Mouse (Mus musculus): ENCODE measurements around the gene Prkch.

- TF ChIP-seq CTCF (conservative IDR thresholded peaks at IDR 0.05; ENCODE audit: low read length) (no peak), POU5F1 (IDR thresholded peaks at IDR 0.05; ENCODE audit: borderline replicate concordance, low read length) (no peak)
These were observed 114.2 kb downstream of the Prkch start for GRCm38 (mm10) chr12:73698841-73699240.

Data from E14TG2a.4 (cell line).